Mouse (Mus musculus) lung, embryonic 14.5 days (tissue): Measurements from ENCODE around the gene Fxn. TPM values are rescaled to one million over a fixed set of nuclear protein-coding genes. Genes with fewer than 3 reads are reported as not detected.

Source experiments
- ATAC-seq: fragments of 200-750 bp; cut with Nextera tagmentation; 2 replicates; pipeline ENCODE4 v1.8.0; 2017; ENCODE audit warnings: mild to moderate bottlenecking, moderate TSS enrichment, moderate library complexity; ENCODE audit not compliant: insufficient read depth
- DNase-seq: peaks from one replicate; pipeline ENCODE4 v3.0.0-alpha.2; 2015
- H3K27ac ChIP-seq: fragments of 300-500 bp; sonication (generic); 2 replicates; pipeline ENCODE4 v1.5.1; 2014; ENCODE audit warnings: low read depth, mild to moderate bottlenecking, moderate library complexity
- H3K27me3 ChIP-seq: fragments of 300-500 bp; sonication (generic); 2 replicates; pipeline ENCODE4 v1.6.1; 2014; ENCODE audit warnings: low read length, control low read depth; ENCODE audit not compliant: insufficient read depth
- H3K36me3 ChIP-seq: fragments of 300-500 bp; sonication (generic); 2 replicates; pipeline ENCODE4 v1.6.1; 2014; ENCODE audit warnings: control low read depth; ENCODE audit not compliant: insufficient read depth
- H3K4me1 ChIP-seq: fragments of 300-500 bp; sonication (generic); 2 replicates; pipeline ENCODE4 v1.6.1; 2014; ENCODE audit warnings: antibody characterized with exemption, control low read depth; ENCODE audit not compliant: insufficient read depth
- H3K4me2 ChIP-seq: fragments of 300-500 bp; sonication (generic); 2 replicates; pipeline ENCODE4 v1.6.1; 2014; ENCODE audit warnings: mild to moderate bottlenecking
- H3K4me3 ChIP-seq: fragments of 300-500 bp; sonication (generic); 2 replicates; pipeline ENCODE4 v1.5.1; 2014; ENCODE audit warnings: low read depth, low read length
- H3K9ac ChIP-seq: fragments of 300-500 bp; sonication (generic); 2 replicates; pipeline ENCODE4 v1.6.1; 2014
- H3K9me3 ChIP-seq: fragments of 300-500 bp; sonication (generic); 2 replicates; pipeline ENCODE4 v1.6.1; 2016; ENCODE audit warnings: low read depth, low read length, control low read depth
- CTCF ChIP-seq: IDR thresholded peaks from 2 replicates; pipeline ENCODE4 v1.5.1; 2016; ENCODE audit warnings: antibody characterized with exemption, low read depth
- WGBS: fragments of 180-500 bp; shearing (Covaris S2); extraction: QIAGEN DNeasy Blood & Tissue Kit; methylation state at CpG from one replicate; pipeline ENCODE4 v1.1.7; 2014; 5-methylcytosine and 5-hydroxymethylcytosine counted together
- polyA plus RNA-seq: library from polyadenylated mRNA; unstranded; fragments of >200 nt; fragmentation: Nextera tagmentation; extraction: Ambion mirVana; gene quantifications from 2 replicates; pipeline ENCODE4 v1.2.1, GENCODE M21; 2014

The Fxn gene
- polyA plus RNA-seq, 1 experiment from 2014 or later, result 52.9 TPM

DNA sequence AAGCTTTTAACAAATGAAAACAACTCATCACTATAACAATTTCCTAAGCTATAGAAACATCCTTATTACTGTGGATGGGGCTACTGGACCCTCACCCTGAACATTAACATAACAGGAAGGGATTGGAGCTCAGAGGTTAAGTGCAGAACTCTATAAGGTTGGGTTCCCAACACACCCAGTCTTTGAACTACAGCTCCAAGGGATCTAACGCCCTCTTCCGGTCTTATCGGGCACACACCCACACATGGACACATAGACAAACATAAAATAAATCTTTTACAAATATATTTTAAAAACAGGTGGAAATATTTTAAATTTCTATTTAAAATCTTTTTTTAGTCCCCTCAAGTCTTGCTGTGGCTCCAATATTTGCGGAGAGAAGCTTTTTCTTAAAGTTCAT is 59.0 kb downstream of the Fxn start:
- no peak overlapping the region for H3K4me2 ChIP-seq
- no peaks in the 10 kb centered on the region for H3K9me3 ChIP-seq
- H3K27ac ChIP-seq, result 0 out of 2 replicates have a peak overlapping the region, but pooled peaks have one; percentile 9
- DNase-seq (no peak), ATAC-seq (no peak)
- 72% methylated on average over 4 of the region's 4 CpGs for WGBS
- no peaks in the 10 kb centered on the region for H3K36me3 ChIP-seq
- H3K4me1 ChIP-seq, result 0 out of 2 replicates have a peak, but pooled peaks cover 4% of the 10 kb centered on the region
- H3K9ac ChIP-seq, result no peak overlapping the region
- no peak for TF ChIP-seq CTCF
- no peak overlapping the region for H3K4me3 ChIP-seq
- H3K27me3 ChIP-seq, result peaks cover 18% of the 10 kb centered on the region

DNA sequence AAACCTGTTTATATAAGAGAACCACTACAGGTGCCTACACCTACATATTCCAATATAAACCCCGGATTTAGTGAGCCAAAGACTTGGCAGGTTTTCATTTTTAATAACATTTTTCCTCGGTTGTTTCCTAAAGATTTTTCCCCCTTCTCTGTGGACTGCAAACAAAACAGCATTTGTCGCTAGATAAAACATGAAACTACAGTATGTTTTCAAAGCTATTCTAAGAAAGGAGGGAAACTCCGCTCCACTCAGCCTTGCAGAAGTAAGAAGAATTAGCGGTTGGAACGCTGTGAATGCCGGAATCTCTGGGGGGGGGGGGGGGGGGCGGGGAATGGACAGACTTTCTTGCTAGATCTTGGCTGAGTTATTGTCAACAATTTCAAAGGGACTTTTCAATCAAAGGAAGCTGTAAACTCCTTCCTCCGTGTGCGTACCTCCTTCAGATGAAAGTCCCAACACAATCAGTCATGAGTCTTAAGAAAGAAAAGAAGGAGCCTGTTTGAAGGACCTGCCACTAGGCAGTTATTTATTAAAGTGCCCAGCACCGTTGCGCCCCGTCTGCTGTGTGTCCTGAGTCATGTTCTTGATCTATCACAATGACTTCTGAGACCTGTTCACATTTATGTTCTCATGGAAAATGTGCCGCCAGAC is 59.5 kb downstream of the Fxn start:
- H3K9ac ChIP-seq, result no peak overlapping the region
- 20% methylated on average over 14 of the region's 14 CpGs for WGBS
- TF ChIP-seq CTCF, result no peak
- no peaks in the 10 kb centered on the region for H3K36me3 ChIP-seq
- 0 out of 2 replicates have a peak overlapping the region, but pooled peaks have one; percentile 9 for H3K27ac ChIP-seq
- H3K4me2 ChIP-seq, result 0 out of 2 replicates have a peak overlapping the region, but pooled peaks have one; percentile 0
- no peaks in the 10 kb centered on the region for H3K9me3 ChIP-seq
- DNase-seq (peak; percentile 67), ATAC-seq (no peak)
- H3K27me3 ChIP-seq, result peaks cover 18% of the 10 kb centered on the region
- 0 out of 2 replicates have a peak, but pooled peaks cover 4% of the 10 kb centered on the region for H3K4me1 ChIP-seq
- H3K4me3 ChIP-seq, result no peak overlapping the region

DNA sequence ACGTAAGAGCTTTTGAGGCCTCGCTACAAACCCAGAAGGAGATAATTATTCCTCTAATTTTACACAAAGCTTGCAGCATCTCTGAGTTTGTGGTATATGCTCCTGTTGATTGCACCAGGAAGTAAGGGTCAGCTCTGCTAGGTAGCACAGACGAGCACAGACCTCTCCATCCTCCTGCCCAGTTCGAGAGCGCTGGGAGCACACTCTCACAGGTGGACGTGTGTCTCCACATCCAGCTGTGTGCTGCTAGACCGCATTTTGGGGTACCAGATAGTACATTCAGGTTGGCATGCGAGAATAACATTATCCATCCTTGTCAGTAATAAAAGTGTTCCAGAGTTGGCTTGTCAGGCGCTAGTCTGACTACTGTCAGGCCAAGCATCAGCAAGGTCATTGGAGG is 61.4 kb downstream of the Fxn start:
- Histone ChIP-seq H3K4me3 (no peak overlapping the region), H3K9me3 (no peaks in the 10 kb centered on the region), H3K36me3 (no peaks in the 10 kb centered on the region), H3K4me1 (0 out of 2 replicates have a peak, but pooled peaks cover 4% of the 10 kb centered on the region), H3K4me2 (no peak overlapping the region), H3K27ac (no peak overlapping the region), H3K27me3 (peaks cover 7% of the 10 kb centered on the region; the same call in 1 of the 2 replicates), H3K9ac (no peak overlapping the region)
- no peak for TF ChIP-seq CTCF
- whole genome bisulfite sequencing, result 68% methylated on average over 9 of the region's 9 CpGs
- ATAC-seq, result no peak
- no peak for DNase-seq

DNA sequence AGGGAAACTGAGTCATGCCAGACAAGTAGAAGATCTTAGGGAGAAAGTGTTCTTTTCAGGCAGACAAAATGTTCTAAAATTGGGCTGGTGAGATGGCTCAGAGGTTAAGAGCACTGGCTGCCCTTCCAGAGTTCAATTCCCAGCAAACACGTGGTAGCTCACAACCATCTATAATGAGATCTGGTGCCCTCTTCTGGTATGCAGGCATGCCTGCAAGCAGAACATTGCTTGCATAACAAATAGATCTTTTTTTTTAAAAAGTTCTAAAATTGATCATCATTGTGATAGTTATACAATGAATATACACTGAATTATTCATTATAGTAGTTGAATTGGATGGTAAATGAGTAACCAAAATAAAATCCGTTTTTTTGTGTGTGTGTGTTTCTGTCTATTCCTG is 62.1 kb downstream of the Fxn start:
- Histone ChIP-seq H3K4me3 (no peak overlapping the region), H3K9me3 (no peaks in the 10 kb centered on the region), H3K4me1 (0 out of 2 replicates have a peak, but pooled peaks cover 4% of the 10 kb centered on the region), H3K27me3 (no peaks in the 10 kb centered on the region), H3K9ac (no peak overlapping the region), H3K27ac (no peak overlapping the region), H3K4me2 (no peak overlapping the region), H3K36me3 (no peaks in the 10 kb centered on the region)
- 26% methylated on average over 2 of the region's 2 CpGs for WGBS
- TF ChIP-seq CTCF, result peak; percentile 57
- DNase-seq (no peak), ATAC-seq (no peak)

DNA sequence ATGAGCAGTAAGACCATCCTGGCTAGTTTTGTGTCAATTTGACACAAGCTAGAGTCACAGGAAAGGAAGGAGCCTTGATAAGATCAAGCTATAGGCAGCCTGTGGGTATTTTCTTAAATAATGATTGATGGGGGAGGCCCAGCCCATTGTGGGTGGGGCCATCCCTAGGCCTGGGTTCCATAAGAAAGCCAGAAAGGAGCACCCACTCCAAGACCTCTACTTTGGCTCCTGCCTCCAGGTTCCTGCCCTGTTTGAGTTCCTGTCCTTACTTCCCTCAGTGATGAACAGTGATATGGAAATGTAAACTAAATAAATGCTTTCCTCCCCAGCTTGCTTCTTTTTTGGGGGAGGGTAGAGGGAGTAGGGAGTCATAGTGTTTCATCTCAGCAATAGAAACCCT is 62.6 kb downstream of the Fxn start:
- Histone ChIP-seq H3K9ac (no peak overlapping the region), H3K4me2 (no peak overlapping the region), H3K9me3 (no peaks in the 10 kb centered on the region), H3K36me3 (no peaks in the 10 kb centered on the region), H3K27ac (no peak overlapping the region), H3K27me3 (no peaks in the 10 kb centered on the region), H3K4me3 (no peak overlapping the region), H3K4me1 (0 out of 2 replicates have a peak, but pooled peaks cover 7% of the 10 kb centered on the region)
- ATAC-seq, result no peak
- no peak for TF ChIP-seq CTCF
- DNase-seq, result no peak

DNA sequence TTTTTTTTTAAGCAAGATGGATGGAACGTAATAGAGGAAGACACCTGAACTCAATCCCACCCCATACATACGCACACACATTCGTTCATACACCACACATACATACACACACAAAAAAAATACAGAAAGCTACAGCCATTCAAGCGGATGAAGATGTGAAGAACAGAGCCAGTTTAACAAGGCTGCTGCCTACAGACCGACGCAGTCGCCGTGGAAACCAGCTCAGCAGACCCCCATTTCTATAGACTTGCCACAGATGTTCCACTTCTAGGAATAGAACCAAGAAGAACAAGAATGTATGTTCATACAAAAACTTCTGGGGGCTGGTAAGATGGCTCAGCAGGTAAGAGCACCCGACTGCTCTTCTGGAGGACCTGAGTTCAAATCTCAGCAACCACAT is 63.6 kb downstream of the Fxn start:
- H3K9ac ChIP-seq, result no peak overlapping the region
- ATAC-seq (no peak), DNase-seq (no peak)
- H3K36me3 ChIP-seq, result no peaks in the 10 kb centered on the region
- no peaks in the 10 kb centered on the region for H3K9me3 ChIP-seq
- 87% methylated on average over 9 of the region's 9 CpGs for WGBS
- H3K27ac ChIP-seq, result no peak overlapping the region
- TF ChIP-seq CTCF, result no peak
- no peak overlapping the region for H3K4me2 ChIP-seq
- H3K4me3 ChIP-seq, result no peak overlapping the region
- H3K27me3 ChIP-seq, result no peaks in the 10 kb centered on the region
- peaks cover 13% of the 10 kb centered on the region for H3K4me1 ChIP-seq

DNA sequence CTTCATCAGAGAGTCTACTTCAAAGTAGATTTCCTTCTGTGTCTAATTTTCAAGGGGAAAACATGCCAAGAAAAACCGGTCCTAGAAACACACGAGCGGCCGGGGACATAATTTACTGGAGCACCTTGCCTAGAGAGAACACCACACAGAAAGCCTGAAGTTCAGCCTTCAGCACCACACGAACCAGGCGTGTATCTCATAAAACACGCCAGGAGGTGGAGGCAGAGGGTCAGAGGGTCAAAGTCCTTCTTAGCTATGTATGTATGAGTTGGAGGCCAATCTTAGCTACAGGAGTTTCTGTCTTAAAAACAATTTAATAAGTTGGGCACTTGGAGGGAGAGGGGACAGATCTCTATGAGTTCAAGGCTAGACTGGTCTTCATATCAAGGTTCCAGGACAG is 65.5 kb downstream of the Fxn start:
- Histone ChIP-seq H3K4me2 (no peak overlapping the region), H3K9me3 (no peaks in the 10 kb centered on the region), H3K27ac (no peak overlapping the region), H3K4me1 (peaks cover 19% of the 10 kb centered on the region), H3K9ac (no peak overlapping the region), H3K27me3 (no peaks in the 10 kb centered on the region), H3K4me3 (no peak overlapping the region), H3K36me3 (no peaks in the 10 kb centered on the region)
- WGBS, result 67% methylated on average over 7 of the region's 7 CpGs
- 0 out of 2 replicates have a peak, but pooled peaks have one; percentile 10 for TF ChIP-seq CTCF
- DNase-seq, result no peak
- ATAC-seq, result no peak
